Mouse (Mus musculus) liver, postnatal 0 days (tissue): ENCODE results near the gene Snx18. TPM values are rescaled to one million over a fixed set of nuclear protein-coding genes. Genes with fewer than 3 reads are reported as not detected.

Experiments used
- ATAC-seq: fragments of 200-750 bp; cut with Nextera tagmentation; 2 replicates; pipeline ENCODE4 v1.8.0; 2017; ENCODE audit warnings: mild to moderate bottlenecking, moderate library complexity
- DNase-seq: peaks from one replicate; pipeline ENCODE4 v3.0.0-alpha.2; 2016
- H3K27ac ChIP-seq: fragments of 300-500 bp; sonication (generic); 2 replicates; pipeline ENCODE4 v1.5.1; 2014; ENCODE audit warnings: antibody characterized with exemption, moderate library complexity, mild to moderate bottlenecking, low read depth
- H3K27me3 ChIP-seq: fragments of 300-500 bp; sonication (generic); 2 replicates; pipeline ENCODE4 v1.6.1; 2014; ENCODE audit warnings: low read length, control low read depth, mixed read lengths; ENCODE audit not compliant: insufficient read depth
- H3K36me3 ChIP-seq: fragments of 300-500 bp; sonication (generic); replicated peaks from 2 replicates; pipeline ENCODE4 v1.6.1; 2014; ENCODE audit warnings: mild to moderate bottlenecking, control low read depth, low read length, moderate library complexity, mixed read lengths; ENCODE audit not compliant: insufficient read depth
- H3K4me1 ChIP-seq: fragments of 300-500 bp; sonication (generic); 2 replicates; pipeline ENCODE4 v1.6.1; 2014; ENCODE audit warnings: antibody characterized with exemption, mild to moderate bottlenecking, control low read depth; ENCODE audit not compliant: insufficient read depth
- H3K4me2 ChIP-seq: fragments of 300-500 bp; sonication (generic); 2 replicates; pipeline ENCODE4 v1.6.1; 2014; ENCODE audit warnings: low read depth, mild to moderate bottlenecking, low read length, moderate library complexity, mixed read lengths
- H3K4me3 ChIP-seq: fragments of 300-500 bp; sonication (generic); 2 replicates; pipeline ENCODE4 v1.5.1; 2014; ENCODE audit warnings: low read depth, low read length
- H3K9ac ChIP-seq: fragments of 300-500 bp; sonication (generic); replicated peaks from 2 replicates; pipeline ENCODE4 v1.6.1; 2014; ENCODE audit warnings: mild to moderate bottlenecking, moderate library complexity
- H3K9me3 ChIP-seq: fragments of 300-500 bp; sonication (generic); 2 replicates; pipeline ENCODE4 v1.6.1; 2016; ENCODE audit warnings: mild to moderate bottlenecking, control low read depth, low read length, mixed read lengths
- CTCF ChIP-seq: sonication (generic); IDR thresholded peaks from 2 replicates; pipeline ENCODE4 v1.5.1; 2016; ENCODE audit warnings: antibody characterized with exemption, low read depth
- EP300 ChIP-seq: IDR thresholded peaks from 2 replicates; pipeline ENCODE4 v1.6.1; 2016; ENCODE audit warnings: antibody characterized with exemption, low read depth, mild to moderate bottlenecking
- WGBS: fragments of 180-500 bp; shearing (Covaris S2); extraction: QIAGEN DNeasy Blood & Tissue Kit; methylation state at CpG from one replicate; pipeline ENCODE4 v1.1.7; 2014; ENCODE audit not compliant: insufficient replicate concordance; 5-methylcytosine and 5-hydroxymethylcytosine counted together
- polyA plus RNA-seq: library from polyadenylated mRNA; unstranded; fragments of >200 nt; fragmentation: Nextera tagmentation; extraction: Ambion mirVana; gene quantifications from 2 replicates; pipeline ENCODE4 v1.2.1, GENCODE M21; 2015

The Snx18 gene
- polyA plus RNA-seq, 1 experiment from 2014 or later, result 5.7 TPM

- H3K9ac ChIP-seq, result no peak overlapping the region
- H3K27me3 ChIP-seq, result no peaks in the 10 kb centered on the region
- H3K27ac ChIP-seq, result no peak overlapping the region
- no peak overlapping the region for H3K4me2 ChIP-seq
- no peak for ATAC-seq
- H3K4me3 ChIP-seq, result no peak overlapping the region
- 76% methylated on average over 18 of the region's 18 CpGs for WGBS
- peaks cover 68% of the 10 kb centered on the region for H3K4me1 ChIP-seq
- no peak for DNase-seq
- H3K9me3 ChIP-seq, result no peaks in the 10 kb centered on the region
- TF ChIP-seq EP300, result no peak
- TF ChIP-seq CTCF, result no peak
- H3K36me3 ChIP-seq, result peaks cover 3% of the 10 kb centered on the region; the same call in 1 of the 2 replicates
These were observed 11.5 kb downstream of the Snx18 start for GRCm38 (mm10) chr13:113606741-113607358.

- Histone ChIP-seq H3K9ac (no peak overlapping the region), H3K4me2 (no peak overlapping the region), H3K27ac (no peak overlapping the region), H3K4me3 (no peak overlapping the region), H3K4me1 (peaks cover 66% of the 10 kb centered on the region), H3K27me3 (no peaks in the 10 kb centered on the region), H3K36me3 (peaks cover 3% of the 10 kb centered on the region), H3K9me3 (no peaks in the 10 kb centered on the region)
- DNase-seq (no peak), ATAC-seq (no peak)
- WGBS, result 80% methylated on average over 14 of the region's 14 CpGs
- no peak for TF ChIP-seq EP300
- no peak for TF ChIP-seq CTCF
These were observed 12.2 kb downstream of the Snx18 start for GRCm38 (mm10) chr13:113606131-113606530.

- no peaks in the 10 kb centered on the region for H3K27me3 ChIP-seq
- peaks cover 3% of the 10 kb centered on the region for H3K36me3 ChIP-seq
- H3K4me3 ChIP-seq, result no peak overlapping the region
- ATAC-seq (no peak), DNase-seq (no peak)
- 87% methylated on average over 10 of the region's 10 CpGs for WGBS
- peaks cover 66% of the 10 kb centered on the region for H3K4me1 ChIP-seq
- no peak overlapping the region for H3K9ac ChIP-seq
- TF ChIP-seq EP300, result no peak
- TF ChIP-seq CTCF, result no peak
- H3K9me3 ChIP-seq, result no peaks in the 10 kb centered on the region
- no peak overlapping the region for H3K27ac ChIP-seq
- no peak overlapping the region for H3K4me2 ChIP-seq
These were observed 12.7 kb downstream of the Snx18 start for GRCm38 (mm10) chr13:113605693-113606092.

- peak overlapping the region; percentile 87; the same call in 1 of the 2 replicates for H3K27ac ChIP-seq
- H3K4me2 ChIP-seq, result no peak overlapping the region
- H3K9me3 ChIP-seq, result no peaks in the 10 kb centered on the region
- DNase-seq (no peak), ATAC-seq (no peak)
- 68% methylated on average over 6 of the region's 6 CpGs for WGBS
- no peak for TF ChIP-seq EP300
- no peak for TF ChIP-seq CTCF
- peaks cover 3% of the 10 kb centered on the region for H3K36me3 ChIP-seq
- H3K9ac ChIP-seq, result no peak overlapping the region
- peaks cover 69% of the 10 kb centered on the region for H3K4me1 ChIP-seq
- no peak overlapping the region for H3K4me3 ChIP-seq
- no peaks in the 10 kb centered on the region for H3K27me3 ChIP-seq
These were observed 14.0 kb downstream of the Snx18 start for GRCm38 (mm10) chr13:113604321-113604720.

- Histone ChIP-seq H3K4me2 (peak overlapping the region; percentile 53), H3K4me3 (0 out of 2 replicates have a peak overlapping the region, but pooled peaks have one; percentile 7), H3K27me3 (no peaks in the 10 kb centered on the region), H3K36me3 (peaks cover 6% of the 10 kb centered on the region; the same call in 1 of the 2 replicates), H3K27ac (peak overlapping the region; percentile 87), H3K9me3 (no peaks in the 10 kb centered on the region), H3K4me1 (peaks cover 71% of the 10 kb centered on the region), H3K9ac (0 out of 2 replicates have a peak overlapping the region, but pooled peaks have one; percentile 12)
- no peak for TF ChIP-seq EP300
- TF ChIP-seq CTCF, result no peak
- ATAC-seq, result peak; percentile 72
- peak; percentile 48 for DNase-seq
- WGBS, result 60% methylated on average over 17 of the region's 17 CpGs
These were observed 15.5 kb downstream of the Snx18 start for GRCm38 (mm10) chr13:113602882-113603342.

- no peaks in the 10 kb centered on the region for H3K27me3 ChIP-seq
- DNase-seq (no peak), ATAC-seq (peak; percentile 31)
- 74% methylated on average over 12 of the region's 12 CpGs for WGBS
- peak overlapping the region; percentile 87 for H3K27ac ChIP-seq
- H3K4me2 ChIP-seq, result 0 out of 2 replicates have a peak overlapping the region, but pooled peaks have one; percentile 53
- peaks cover 76% of the 10 kb centered on the region for H3K4me1 ChIP-seq
- H3K9ac ChIP-seq, result no peak overlapping the region
- H3K36me3 ChIP-seq, result peaks cover 3% of the 10 kb centered on the region; the same call in 1 of the 2 replicates
- H3K9me3 ChIP-seq, result no peaks in the 10 kb centered on the region
- TF ChIP-seq EP300 (no peak), CTCF (no peak)
- no peak overlapping the region for H3K4me3 ChIP-seq
These were observed 16.3 kb downstream of the Snx18 start for GRCm38 (mm10) chr13:113601831-113602604.
